In genomic region chr15:102670767-102671575, GRCm38 (mm10) we compare ENCODE assay signal across 7 mouse cellular contexts. TPM values are rescaled to one million over a fixed set of nuclear protein-coding genes. Genes with fewer than 3 reads are reported as not detected.
DNase-seq lines count a peak whose midpoint lies in the region; ATAC-seq and TF ChIP-seq lines count a peak whose summit lies in the region.

No protein-coding gene starts in this region.

- DNase-seq in adrenal gland, postnatal 14 days, result peak; percentile 98
- DNase-seq in embryonic facial prominence, embryonic 11.5 days (ENCODE audit: low spot score), result peak; percentile 99
- DNase-seq in heart, adult 18-20 months, result peak; percentile 97 to 98
- peak; percentile 99 for DNase-seq in kidney, adult 2 months
- DNase-seq in spleen, adult 2 months (ENCODE audit: low read depth in 1 of 2, low spot score in 2 of 2), result peak; percentile 91 to 96

- TF ChIP-seq POLR2A in kidney, adult 2 months (IDR thresholded peaks at IDR 0.05; ENCODE audit: low read depth, low read length), result peak; percentile 64
- peak; percentile 60 for TF ChIP-seq POLR2A in spleen, adult 2 months (IDR thresholded peaks at IDR 0.05; ENCODE audit: low read depth, low read length)

- peak; percentile 91 for ATAC-seq in embryonic facial prominence, embryonic 11.5 days (replicated peaks; ENCODE audit: insufficient number of reproducible peaks, low FRiP score, low TSS enrichment, low read depth)
- peak; percentile 92 for ATAC-seq in limb, embryonic 12.5 days (ENCODE audit: insufficient number of reproducible peaks, insufficient read depth, low FRiP score, low TSS enrichment, low read depth)
- peak; percentile 91 for ATAC-seq in midbrain, embryonic 15.5 days (replicated peaks)

- H3K27ac ChIP-seq in embryonic facial prominence, embryonic 11.5 days (replicated peaks; ENCODE audit: low read depth, low read length), result peak overlapping the region; percentile 99
- H3K27ac ChIP-seq in kidney, adult 2 months (ENCODE audit: insufficient read depth, low read depth, low read length), result peak overlapping the region; percentile 98
- peak overlapping the region; percentile 100 for H3K27ac ChIP-seq in limb, embryonic 12.5 days
- peak overlapping the region; percentile 97 for H3K27ac ChIP-seq in midbrain, embryonic 15.5 days
- peak overlapping the region; percentile 87 for H3K27ac ChIP-seq in spleen, adult 2 months (ENCODE audit: insufficient read depth, low read length)

- WGBS in embryonic facial prominence, embryonic 11.5 days, result under 1% methylated on average over 53 of the region's 53 CpGs
- WGBS in kidney, adult 2 months, result under 1% methylated on average over 53 of the region's 53 CpGs
- WGBS in limb, embryonic 12.5 days, result under 1% methylated on average over 53 of the region's 53 CpGs
- WGBS in midbrain, embryonic 15.5 days, result under 1% methylated on average over 52 of the region's 53 CpGs
- WGBS in spleen, adult 2 months, result under 1% methylated on average over 52 of the region's 53 CpGs

- peaks cover 6% of the 10 kb centered on the region for H3K36me3 ChIP-seq in embryonic facial prominence, embryonic 11.5 days (replicated peaks; ENCODE audit: control insufficient read depth, insufficient read depth, low read depth, low read length)
- no peaks in the 10 kb centered on the region for H3K36me3 ChIP-seq in kidney, adult 2 months (ENCODE audit: control insufficient read depth, insufficient read depth, low read length)
- H3K36me3 ChIP-seq in limb, embryonic 12.5 days, result peaks cover 22% of the 10 kb centered on the region
- no peaks in the 10 kb centered on the region for H3K36me3 ChIP-seq in midbrain, embryonic 15.5 days (replicated peaks)
- peaks cover 2% of the 10 kb centered on the region for H3K36me3 ChIP-seq in spleen, adult 2 months (ENCODE audit: control insufficient read depth, insufficient read depth, low read length)

- no peaks in the 10 kb centered on the region for H3K27me3 ChIP-seq in embryonic facial prominence, embryonic 11.5 days (ENCODE audit: control insufficient read depth, insufficient read depth, low read length)
- no peaks in the 10 kb centered on the region for H3K27me3 ChIP-seq in kidney, adult 2 months (replicated peaks; ENCODE audit: control insufficient read depth, insufficient read depth, low read length)
- H3K27me3 ChIP-seq in limb, embryonic 12.5 days, result no peaks in the 10 kb centered on the region
- H3K27me3 ChIP-seq in midbrain, embryonic 15.5 days (replicated peaks), result no peaks in the 10 kb centered on the region
- H3K27me3 ChIP-seq in spleen, adult 2 months (ENCODE audit: control insufficient read depth, insufficient read depth, low read length), result peaks cover 8% of the 10 kb centered on the region

- peak overlapping the region; percentile 99 for H3K9ac ChIP-seq in embryonic facial prominence, embryonic 11.5 days (replicated peaks; ENCODE audit: low read length)
- H3K9ac ChIP-seq in limb, embryonic 12.5 days (replicated peaks), result peak overlapping the region; percentile 88
- H3K9ac ChIP-seq in midbrain, embryonic 15.5 days, result peak overlapping the region; percentile 93

- peak overlapping the region; percentile 75 for H3K4me3 ChIP-seq in embryonic facial prominence, embryonic 11.5 days (ENCODE audit: low read depth, low read length)
- peak overlapping the region; percentile 76 for H3K4me3 ChIP-seq in kidney, adult 2 months (ENCODE audit: insufficient read depth, low read depth, low read length)
- peak overlapping the region; percentile 63 for H3K4me3 ChIP-seq in limb, embryonic 12.5 days (replicated peaks)
- peak overlapping the region; percentile 82 for H3K4me3 ChIP-seq in midbrain, embryonic 15.5 days
- H3K4me3 ChIP-seq in spleen, adult 2 months (ENCODE audit: extremely low read depth, insufficient read depth, insufficient read length), result peak overlapping the region; percentile 77

- peak; percentile 100 for TF ChIP-seq CTCF in kidney, adult 2 months (conservative IDR thresholded peaks at IDR 0.05; ENCODE audit: insufficient read depth, insufficient read length, low read depth, low read length)
- peak; percentile 99 for TF ChIP-seq CTCF in spleen, adult 2 months (IDR thresholded peaks at IDR 0.05; ENCODE audit: extremely low read depth, insufficient read depth, insufficient read length, insufficient replicate concordance)

- no peaks in the 10 kb centered on the region for H3K9me3 ChIP-seq in embryonic facial prominence, embryonic 11.5 days (replicated peaks; ENCODE audit: control insufficient read depth, low read length)
- no peaks in the 10 kb centered on the region for H3K9me3 ChIP-seq in limb, embryonic 12.5 days
- no peaks in the 10 kb centered on the region for H3K9me3 ChIP-seq in midbrain, embryonic 15.5 days

- peak overlapping the region; percentile 80 for H3K4me2 ChIP-seq in embryonic facial prominence, embryonic 11.5 days (ENCODE audit: low read depth, low read length)
- H3K4me2 ChIP-seq in limb, embryonic 12.5 days, result peak overlapping the region; percentile 74
- peak overlapping the region; percentile 76 for H3K4me2 ChIP-seq in midbrain, embryonic 15.5 days

- no peaks in the 10 kb centered on the region for H3K4me1 ChIP-seq in embryonic facial prominence, embryonic 11.5 days (ENCODE audit: control insufficient read depth, insufficient read depth, low read length)
- H3K4me1 ChIP-seq in kidney, adult 2 months (ENCODE audit: control insufficient read depth, insufficient read depth, low read length), result peaks cover 6% of the 10 kb centered on the region
- peaks cover 28% of the 10 kb centered on the region for H3K4me1 ChIP-seq in limb, embryonic 12.5 days (replicated peaks)
- H3K4me1 ChIP-seq in midbrain, embryonic 15.5 days, result peaks cover 41% of the 10 kb centered on the region
- H3K4me1 ChIP-seq in spleen, adult 2 months (ENCODE audit: control insufficient read depth, insufficient read depth, insufficient read length), result peaks cover 2% of the 10 kb centered on the region; the same call in 1 of the 2 replicates

RNA-seq across cellular contexts. Expression of gene Atp5g2, which starts 1.2 kb away (rescaled TPM):
- 35.4 and 47.3 TPM in 2 replicates for total RNA-seq in adrenal gland, postnatal 14 days (2021)
- 60.4 and 79.9 TPM in 2 replicates for polyA plus RNA-seq in embryonic facial prominence, embryonic 11.5 days (2014; fragmentation: Nextera tagmentation; extraction: Ambion mirVana)
- 10 to 100 TPM; 28.4 to 50.6 TPM for total RNA-seq in heart, adult 18-20 months (2021)
- 563 and 636 TPM in 2 replicates for polyA plus RNA-seq in kidney, adult 2 months (2012; rRNA removed)
- 61.4 and 72.9 TPM in 2 replicates for polyA plus RNA-seq in limb, embryonic 12.5 days (2016; fragmentation: Nextera tagmentation; extraction: Ambion mirVana)
- polyA plus RNA-seq in midbrain, embryonic 15.5 days (2015; fragmentation: Nextera tagmentation; extraction: Ambion mirVana), result 39.5 and 43.4 TPM in 2 replicates
- 249 and 253 TPM in 2 replicates for polyA plus RNA-seq in spleen, adult 2 months (2012; rRNA removed)

RNA-seq across cellular contexts. Expression of gene Atf7, which starts 45.7 kb away (rescaled TPM):
- 76.1 and 86.7 TPM in 2 replicates for total RNA-seq in adrenal gland, postnatal 14 days (2021)
- 13.7 and 17.4 TPM in 2 replicates for polyA plus RNA-seq in embryonic facial prominence, embryonic 11.5 days (2014; fragmentation: Nextera tagmentation; extraction: Ambion mirVana)
- 10 to 100 TPM; 41.2 to 44.9 TPM for total RNA-seq in heart, adult 18-20 months (2021)
- 78.9 and 84.6 TPM in 2 replicates for polyA plus RNA-seq in kidney, adult 2 months (2012; rRNA removed)
- 32.1 and 37.7 TPM in 2 replicates for polyA plus RNA-seq in limb, embryonic 12.5 days (2016; fragmentation: Nextera tagmentation; extraction: Ambion mirVana)
- polyA plus RNA-seq in midbrain, embryonic 15.5 days (2015; fragmentation: Nextera tagmentation; extraction: Ambion mirVana), result 15.6 and 20.0 TPM in 2 replicates
- polyA plus RNA-seq in spleen, adult 2 months (2012; rRNA removed), result 70.2 and 71.8 TPM in 2 replicates

RNA-seq across cellular contexts. Expression of gene Gm28047, which starts 46.1 kb away (rescaled TPM):
- total RNA-seq in adrenal gland, postnatal 14 days (2021), result 2.8 TPM in 1 of 2 replicates, not detected in the other
- polyA plus RNA-seq in embryonic facial prominence, embryonic 11.5 days (2014; fragmentation: Nextera tagmentation; extraction: Ambion mirVana), result 0.20 and 0.21 TPM in 2 replicates
- 1 to 10 TPM in 1 of 2 experiments, not detected in 1; 2.5 TPM for total RNA-seq in heart, adult 18-20 months (2021)
- not detected in 2 replicates for polyA plus RNA-seq in kidney, adult 2 months (2012; rRNA removed)
- polyA plus RNA-seq in limb, embryonic 12.5 days (2016; fragmentation: Nextera tagmentation; extraction: Ambion mirVana), result not detected in 2 replicates
- polyA plus RNA-seq in midbrain, embryonic 15.5 days (2015; fragmentation: Nextera tagmentation; extraction: Ambion mirVana), result not detected in 2 replicates
- not detected in 2 replicates for polyA plus RNA-seq in spleen, adult 2 months (2012; rRNA removed)

RNA-seq across cellular contexts. Expression of gene Calcoco1, which starts 51.0 kb away (rescaled TPM):
- 85.8 and 96.7 TPM in 2 replicates for total RNA-seq in adrenal gland, postnatal 14 days (2021)
- 32.2 and 34.0 TPM in 2 replicates for polyA plus RNA-seq in embryonic facial prominence, embryonic 11.5 days (2014; fragmentation: Nextera tagmentation; extraction: Ambion mirVana)
- total RNA-seq in heart, adult 18-20 months (2021), result 100 to 1,000 TPM; 105 to 119 TPM
- 57.7 and 60.6 TPM in 2 replicates for polyA plus RNA-seq in kidney, adult 2 months (2012; rRNA removed)
- polyA plus RNA-seq in limb, embryonic 12.5 days (2016; fragmentation: Nextera tagmentation; extraction: Ambion mirVana), result 43.0 and 49.4 TPM in 2 replicates
- polyA plus RNA-seq in midbrain, embryonic 15.5 days (2015; fragmentation: Nextera tagmentation; extraction: Ambion mirVana), result 41.9 and 43.0 TPM in 2 replicates
- polyA plus RNA-seq in spleen, adult 2 months (2012; rRNA removed), result 29.6 and 34.9 TPM in 2 replicates

Comparison
In these comparisons a context has a peak if more than half of its experiments do, and no peak if none do; other contexts are left out.
1. Peak in every context shown above with its lines: DNase-seq, ATAC-seq, H3K4me3 ChIP-seq and H3K27ac ChIP-seq.